Mouse (Mus musculus) liver, embryonic 14.5 days (tissue): Measurements from ENCODE around the gene St8sia1. TPM values are rescaled to one million over a fixed set of nuclear protein-coding genes. Genes with fewer than 3 reads are reported as not detected.

Source experiments
- ATAC-seq: fragments of 200-750 bp; cut with Nextera tagmentation; 2 replicates; pipeline ENCODE4 v1.8.0; 2017; ENCODE audit warnings: moderate number of reproducible peaks, mild to moderate bottlenecking, moderate library complexity; ENCODE audit not compliant: insufficient read depth
- DNase-seq, 3 experiments: peaks; one replicate each; pipeline ENCODE4 v3.0.0-alpha.2; 2012 to 2013; ENCODE audit warnings: low read depth in 3 of 3, low spot score in 3 of 3
- H3K27ac ChIP-seq: fragments of 300-500 bp; sonication (generic); 2 replicates; pipeline ENCODE4 v1.5.1; 2014; ENCODE audit warnings: moderate library complexity, mild to moderate bottlenecking, control low read depth, inconsistent platforms
- H3K27me3 ChIP-seq: fragments of 300-500 bp; sonication (generic); 2 replicates; pipeline ENCODE4 v1.6.1; 2014; ENCODE audit warnings: mild to moderate bottlenecking, low read length, moderate library complexity; ENCODE audit not compliant: control insufficient read depth, insufficient read depth
- H3K36me3 ChIP-seq: fragments of 300-500 bp; sonication (generic); replicated peaks from 2 replicates; pipeline ENCODE4 v1.6.1; 2014; ENCODE audit warnings: low read depth; ENCODE audit not compliant: control insufficient read depth, insufficient read depth
- H3K4me1 ChIP-seq, 2 experiments: fragments of 200-500 bp in 1 of 2; fragments of 300-500 bp in 1 of 2; sonication (generic) in 1 of 2; replicated peaks; 2 replicates each; pipeline ENCODE4 v1.6.1; 2012 to 2014; ENCODE audit warnings: antibody characterized with exemption in 1 of 2, inconsistent platforms in 1 of 2, low read length in 1 of 2; ENCODE audit not compliant: control insufficient read depth in 2 of 2, insufficient read depth in 2 of 2
- H3K4me2 ChIP-seq: fragments of 300-500 bp; sonication (generic); 2 replicates; pipeline ENCODE4 v1.6.1; 2014; ENCODE audit warnings: low read depth, mild to moderate bottlenecking, control low read depth, moderate library complexity
- H3K4me3 ChIP-seq, 2 experiments: fragments of 200-500 bp in 1 of 2; fragments of 300-500 bp in 1 of 2; sonication (generic) in 1 of 2; 2 replicates each; pipeline ENCODE4 v1.5.1; 2012 to 2014; ENCODE audit warnings: low read depth in 2 of 2, low read length in 2 of 2, mild to moderate bottlenecking in 2 of 2, control low read depth in 1 of 2, inconsistent platforms in 1 of 2, moderate library complexity in 1 of 2; ENCODE audit not compliant: insufficient read depth in 1 of 2
- H3K9ac ChIP-seq: fragments of 300-500 bp; sonication (generic); replicated peaks from 2 replicates; pipeline ENCODE4 v1.6.1; 2014; ENCODE audit warnings: mild to moderate bottlenecking, control low read depth, moderate library complexity
- H3K9me3 ChIP-seq: fragments of 300-500 bp; sonication (generic); 2 replicates; pipeline ENCODE4 v1.6.1; 2016; ENCODE audit warnings: low read length, mixed read lengths; ENCODE audit not compliant: control insufficient read depth
- CTCF ChIP-seq: IDR thresholded peaks from 2 replicates; pipeline ENCODE4 v1.5.1; 2016; ENCODE audit warnings: antibody characterized with exemption, low read depth, control low read depth
- EP300 ChIP-seq: IDR thresholded peaks from 2 replicates; pipeline ENCODE4 v1.6.1; 2016; ENCODE audit warnings: antibody characterized with exemption, low read depth
- WGBS: fragments of 180-500 bp; shearing (Covaris S2); extraction: QIAGEN DNeasy Blood & Tissue Kit; methylation state at CpG from one replicate; pipeline ENCODE4 v1.1.7; 2014; ENCODE audit not compliant: insufficient replicate concordance; 5-methylcytosine and 5-hydroxymethylcytosine counted together
- polyA plus RNA-seq, 2 experiments: library from polyadenylated mRNA; depleted of rRNA in 1 of 2; stranded (reverse) in 1 of 2; unstranded in 1 of 2; fragments of >200 nt; fragmentation: Nextera tagmentation in 1 of 2; extraction: Ambion mirVana in 1 of 2; gene quantifications; 2 replicates each; pipeline versions ENCODE4 v1.2.1 to v1.2.3; 2012 to 2014

The St8sia1 gene
- polyA plus RNA-seq, 2 experiments = 0.03 to 0.07 TPM

DNA sequence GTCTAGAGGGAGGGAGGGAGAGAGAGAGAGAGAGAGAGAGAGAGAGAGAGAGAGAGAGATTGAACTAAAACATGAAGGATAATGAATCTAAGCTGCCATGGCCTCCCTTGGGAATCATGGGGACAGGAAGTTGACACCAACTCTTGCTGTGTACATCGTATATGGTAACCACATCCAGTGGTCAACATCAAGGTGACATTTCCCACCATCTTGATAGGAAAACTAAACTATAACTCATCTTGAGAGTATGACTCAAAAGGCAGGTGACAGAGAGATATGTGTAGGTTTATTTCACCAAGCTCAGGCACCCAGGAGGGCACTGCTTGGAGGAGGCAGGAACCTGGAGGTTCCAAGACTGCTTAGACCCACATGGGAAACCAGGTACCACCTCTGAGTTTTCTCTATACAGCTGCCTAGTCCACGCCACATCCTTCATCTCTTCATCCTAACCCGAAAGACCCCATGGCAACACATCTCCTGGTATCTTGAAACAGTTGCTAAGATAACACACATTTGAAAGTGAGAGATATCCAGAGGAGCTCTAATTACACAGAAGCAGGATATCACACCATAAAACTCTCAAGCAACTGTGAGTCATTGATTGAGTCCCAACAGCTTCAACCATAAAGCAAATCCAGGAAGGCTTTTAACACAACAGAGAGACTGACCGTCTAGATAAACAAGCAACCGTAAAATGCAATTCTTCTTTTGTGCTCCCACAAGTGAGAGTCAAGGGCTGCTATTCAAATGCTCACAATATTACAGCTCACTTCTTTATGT is 141.1 kb downstream of the St8sia1 start:
- no peak overlapping the region for H3K27ac ChIP-seq
- H3K9ac ChIP-seq = no peak overlapping the region
- no peaks in the 10 kb centered on the region for H3K9me3 ChIP-seq
- WGBS = 42% methylated on average over 5 of the region's 5 CpGs
- no peaks in the 10 kb centered on the region for H3K4me1 ChIP-seq
- TF ChIP-seq EP300 (no peak), CTCF (no peak)
- no peaks in the 10 kb centered on the region for H3K27me3 ChIP-seq
- ATAC-seq (no peak), DNase-seq (no peak)
- no peak overlapping the region for H3K4me2 ChIP-seq
- H3K4me3 ChIP-seq = no peak overlapping the region
- no peaks in the 10 kb centered on the region for H3K36me3 ChIP-seq

DNA sequence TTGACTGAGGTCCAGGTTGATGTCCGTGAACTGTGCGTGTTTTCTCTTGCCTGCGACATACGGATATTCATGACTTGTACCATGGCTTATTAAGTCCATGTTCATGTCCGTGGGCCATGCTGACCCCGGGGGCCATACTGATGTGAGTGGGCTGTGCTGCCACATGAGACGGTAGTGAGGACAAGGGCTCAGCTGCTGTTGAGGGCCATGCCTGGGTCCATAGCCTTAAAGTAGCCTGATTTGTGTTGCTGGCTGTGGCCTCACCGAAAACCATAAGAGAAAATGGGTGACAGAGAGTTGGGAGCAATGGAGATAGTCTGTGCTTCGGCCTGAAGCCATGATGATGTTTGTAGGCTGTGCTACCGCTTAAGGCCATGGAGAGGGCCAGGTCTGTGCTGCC is 145.9 kb downstream of the St8sia1 start:
- 74% methylated on average over 10 of the region's 10 CpGs for WGBS
- Histone ChIP-seq H3K36me3 (no peaks in the 10 kb centered on the region), H3K9ac (no peak overlapping the region), H3K4me2 (no peak overlapping the region), H3K4me3 (no peak overlapping the region), H3K4me1 (no peaks in the 10 kb centered on the region), H3K27me3 (no peaks in the 10 kb centered on the region), H3K9me3 (no peaks in the 10 kb centered on the region), H3K27ac (no peak overlapping the region)
- DNase-seq = no peak
- TF ChIP-seq EP300 = no peak
- no peak for ATAC-seq

GRCm38 (mm10) chr6:142815513-142815912 is 148.7 kb downstream of the St8sia1 start:
- Histone ChIP-seq H3K9me3 (no peaks in the 10 kb centered on the region), H3K27ac (no peak overlapping the region), H3K4me1 (no peaks in the 10 kb centered on the region), H3K9ac (no peak overlapping the region), H3K27me3 (no peaks in the 10 kb centered on the region), H3K4me3 (no peak overlapping the region), H3K36me3 (no peaks in the 10 kb centered on the region), H3K4me2 (no peak overlapping the region)
- ATAC-seq (no peak), DNase-seq (no peak)
- WGBS = 61% methylated on average over 3 of the region's 3 CpGs
- TF ChIP-seq CTCF = no peak
- no peak for TF ChIP-seq EP300

GRCm38 (mm10) chr6:142814495-142814921 is 149.7 kb downstream of the St8sia1 start:
- no peak overlapping the region for H3K27ac ChIP-seq
- H3K4me3 ChIP-seq = peak overlapping the region; percentile 21 to 35
- no peak for ATAC-seq

DNA sequence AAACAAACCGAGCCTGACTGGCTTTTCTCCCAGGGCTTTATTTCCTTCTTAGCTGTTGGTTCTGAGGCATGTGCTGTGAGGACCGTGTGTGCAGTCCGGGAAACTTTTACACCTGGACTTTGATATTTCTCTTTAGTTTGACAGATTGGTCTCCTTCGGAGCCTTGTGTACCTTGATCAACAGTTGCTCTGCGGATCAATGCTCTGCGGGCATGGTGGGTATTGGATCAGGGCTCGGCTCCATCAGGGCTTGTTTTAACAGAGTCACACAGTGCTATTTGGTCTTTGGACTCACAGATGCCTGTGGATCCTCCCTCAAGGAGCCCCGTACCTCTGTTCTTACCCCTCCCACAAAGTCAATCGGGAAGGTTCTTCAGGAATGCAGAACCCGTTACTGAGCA is 150.2 kb downstream of the St8sia1 start:
- TF ChIP-seq EP300 (no peak), CTCF (no peak)
- peak overlapping the region; percentile 45 for H3K4me2 ChIP-seq
- ATAC-seq (no peak), DNase-seq (no peak)
- no peaks in the 10 kb centered on the region for H3K9me3 ChIP-seq
- H3K27me3 ChIP-seq = no peaks in the 10 kb centered on the region
- no peak overlapping the region; a peak in 1 of 4 replicates for H3K4me3 ChIP-seq
- no peak overlapping the region for H3K9ac ChIP-seq
- no peak overlapping the region for H3K27ac ChIP-seq
- 58% methylated on average over 10 of the region's 10 CpGs for WGBS
- peaks cover 0 to 7% of the 10 kb centered on the region in 2 experiments; a peak in 2 of 4 replicates for H3K4me1 ChIP-seq
- H3K36me3 ChIP-seq = no peaks in the 10 kb centered on the region

More at GRCm38 (mm10) chr6:142814495-142814921, 149.7 kb downstream of the St8sia1 start:
- Histone ChIP-seq H3K27me3 (no peaks in the 10 kb centered on the region), H3K9ac (no peak overlapping the region), H3K36me3 (no peaks in the 10 kb centered on the region), H3K4me2 (peak overlapping the region; percentile 45), H3K4me1 (peaks cover 0 to 5% of the 10 kb centered on the region in 2 experiments; a peak in 2 of 4 replicates), H3K9me3 (no peaks in the 10 kb centered on the region)
- TF ChIP-seq CTCF = peak; percentile 87
- TF ChIP-seq EP300 = no peak
- 6% methylated on average over 15 of the region's 15 CpGs for WGBS
- DNase-seq = peak; percentile 52 to 58 (median 56)
